Mouse (Mus musculus) ES-Bruce4 (cell line): ENCODE data around the gene Eaf1. TPM values are rescaled to one million over a fixed set of nuclear protein-coding genes. Genes with fewer than 3 reads are reported as not detected.

ENCODE experiments used
- H3K27ac ChIP-seq: 2 replicates; pipeline ENCODE4 v1.5.1; 2012; ENCODE audit warnings: low read length, inconsistent platforms; ENCODE audit not compliant: insufficient read depth
- H3K27me3 ChIP-seq: 2 replicates; pipeline ENCODE4 v1.6.1; 2012; ENCODE audit warnings: mild to moderate bottlenecking, low read length, inconsistent platforms; ENCODE audit not compliant: control insufficient read depth, poor library complexity, insufficient read depth, severe bottlenecking
- H3K36me3 ChIP-seq: 2 replicates; pipeline ENCODE4 v1.6.1; 2012; ENCODE audit warnings: inconsistent platforms, mild to moderate bottlenecking, low read length, moderate library complexity; ENCODE audit not compliant: control insufficient read depth, poor library complexity, insufficient read depth, severe bottlenecking
- H3K4me1 ChIP-seq: one replicate; pipeline ENCODE4 v1.8.1; 2011; ENCODE audit warnings: low read length; ENCODE audit not compliant: control insufficient read depth, insufficient read depth
- H3K4me3 ChIP-seq: 2 replicates; pipeline ENCODE4 v1.5.1; 2011; ENCODE audit warnings: low read depth, mild to moderate bottlenecking, low read length
- H3K9ac ChIP-seq: 2 replicates; pipeline ENCODE4 v1.6.1; 2012; ENCODE audit warnings: low read depth, mild to moderate bottlenecking, inconsistent platforms; ENCODE audit not compliant: poor library complexity, severe bottlenecking
- H3K9me3 ChIP-seq: replicated peaks from 2 replicates; pipeline ENCODE4 v1.6.1; 2012; ENCODE audit warnings: mild to moderate bottlenecking, low read length, inconsistent platforms; ENCODE audit not compliant: control insufficient read depth, poor library complexity, insufficient read depth, severe bottlenecking
- CTCF ChIP-seq: IDR thresholded peaks from one replicate; pipeline ENCODE4 v1.8.1; 2011; ENCODE audit warnings: low read depth, low read length
- EP300 ChIP-seq: IDR thresholded peaks from 2 replicates; pipeline ENCODE4 v1.6.1; 2011; ENCODE audit warnings: low read depth, low read length; ENCODE audit not compliant: insufficient read depth
- POLR2A ChIP-seq: IDR thresholded peaks from one replicate; pipeline ENCODE4 v1.8.1; 2011; ENCODE audit warnings: low read length; ENCODE audit not compliant: insufficient read depth
- polyA plus RNA-seq: library from polyadenylated mRNA; stranded (reverse); fragments of >200 nt; gene quantifications from 2 replicates; pipeline ENCODE4 v1.2.4, GENCODE M21; 2011; ENCODE audit warnings: low read depth; ENCODE audit not compliant: missing spikeins, insufficient read depth, insufficient read length

Gene Eaf1
- polyA plus RNA-seq, 1 experiment: 46.1 TPM

DNA sequence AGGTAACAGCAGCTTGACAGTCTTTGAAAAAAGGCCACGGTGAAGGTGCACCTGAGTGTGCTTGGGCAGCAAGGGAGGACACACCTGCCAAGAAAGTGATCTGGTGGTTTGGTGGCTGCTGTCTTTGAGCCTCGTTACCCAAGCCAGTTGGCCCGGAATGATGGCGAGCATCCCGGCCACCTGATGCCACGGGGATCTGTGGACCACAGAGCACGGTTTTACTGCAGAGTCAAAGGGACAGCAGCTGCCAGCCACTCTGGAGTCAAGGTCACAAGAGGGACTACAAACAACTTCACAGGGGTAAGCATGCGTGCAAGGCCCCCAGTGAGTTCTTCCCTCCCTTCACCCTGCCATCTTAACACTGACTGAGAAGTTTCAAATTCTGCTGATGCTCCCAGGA, 63.1 kb downstream of the Eaf1 start:
- no peak overlapping the region for H3K27ac ChIP-seq
- no peak overlapping the region for H3K9ac ChIP-seq
- TF ChIP-seq EP300 (no peak), POLR2A (no peak), CTCF (no peak)
- H3K9me3 ChIP-seq: no peaks in the 10 kb centered on the region
- H3K4me3 ChIP-seq: no peak overlapping the region
- no peaks in the 10 kb centered on the region for H3K4me1 ChIP-seq
- no peaks in the 10 kb centered on the region for H3K36me3 ChIP-seq
- no peaks in the 10 kb centered on the region for H3K27me3 ChIP-seq

GRCm38 (mm10) chr14:31557784-31558183, 63.6 kb downstream of the Eaf1 start:
- H3K4me1 ChIP-seq: no peaks in the 10 kb centered on the region
- H3K36me3 ChIP-seq: no peaks in the 10 kb centered on the region
- H3K27me3 ChIP-seq: no peaks in the 10 kb centered on the region
- H3K9ac ChIP-seq: no peak overlapping the region
- H3K9me3 ChIP-seq: no peaks in the 10 kb centered on the region
- TF ChIP-seq CTCF (no peak), EP300 (no peak), POLR2A (no peak)
- no peak overlapping the region for H3K4me3 ChIP-seq
- H3K27ac ChIP-seq: no peak overlapping the region

DNA sequence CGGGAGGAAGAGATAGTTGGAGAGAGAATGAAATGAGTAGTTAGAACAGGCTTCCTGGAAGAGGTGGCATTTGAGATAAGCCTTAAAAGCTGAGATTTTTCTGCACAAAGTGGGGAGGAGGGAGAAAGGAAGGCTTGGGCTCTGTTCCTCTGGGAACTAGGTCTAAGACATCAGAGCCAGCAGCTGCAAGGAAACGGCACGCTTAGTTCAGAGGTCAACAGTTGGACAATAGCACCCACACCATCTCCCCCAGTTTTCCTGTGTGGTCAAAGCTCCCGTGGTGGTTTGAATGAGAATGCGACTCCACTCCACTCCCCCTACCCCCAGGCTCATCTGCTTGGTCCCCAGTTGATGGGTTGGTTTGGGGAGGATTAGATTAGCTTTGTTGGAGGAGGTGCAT, 65.0 kb downstream of the Eaf1 start:
- H3K4me3 ChIP-seq: no peak overlapping the region
- H3K9ac ChIP-seq: no peak overlapping the region
- no peaks in the 10 kb centered on the region for H3K9me3 ChIP-seq
- H3K27me3 ChIP-seq: no peaks in the 10 kb centered on the region
- H3K27ac ChIP-seq: no peak overlapping the region
- TF ChIP-seq EP300 (no peak), POLR2A (no peak), CTCF (no peak)
- H3K4me1 ChIP-seq: no peaks in the 10 kb centered on the region
- H3K36me3 ChIP-seq: no peaks in the 10 kb centered on the region

Other genes starting within 250 kb of the Eaf1 start
- 14.0 and 15.3 TPM in 2 replicates for gene Phf7, start 243.1 kb upstream of the Eaf1 start, polyA plus RNA-seq
- gene Bap1, start 242.9 kb upstream of the Eaf1 start, polyA plus RNA-seq: 42.2 and 44.3 TPM in 2 replicates
- 2.9 and 3.0 TPM in 2 replicates for gene Dnah1, start 170.5 kb upstream of the Eaf1 start, polyA plus RNA-seq
- gene Capn7, start 157.8 kb upstream of the Eaf1 start, polyA plus RNA-seq: 22.8 and 23.2 TPM in 2 replicates
- 8.6 TPM in 2 replicates for gene Sh3bp5, start 58.3 kb upstream of the Eaf1 start, polyA plus RNA-seq
- gene Mettl6, start 641 bp downstream of the Eaf1 start, polyA plus RNA-seq: 82.0 and 93.4 TPM in 2 replicates
- not detected in 2 replicates for gene Colq, start 96.9 kb downstream of the Eaf1 start, polyA plus RNA-seq
- gene Gm49387, start 146.5 kb downstream of the Eaf1 start, polyA plus RNA-seq: not detected in 2 replicates
- gene Btd, start 146.6 kb downstream of the Eaf1 start, polyA plus RNA-seq: 6.8 and 7.0 TPM in 2 replicates
- gene Hacl1, start 146.9 kb downstream of the Eaf1 start, polyA plus RNA-seq: 20.9 and 26.0 TPM in 2 replicates